Mouse (Mus musculus): ENCODE results near the gene Taf6l. TPM values are rescaled to one million over a fixed set of nuclear protein-coding genes. Genes with fewer than 3 reads are reported as not detected.

Taf6l gene
- polyA plus RNA-seq (2012; rRNA removed): 15.8 and 17.4 TPM in 2 replicates

GRCm38 (mm10) chr19:8786008-8786781 lies at the start of gene Taf6l:
TSS of gene Taf6l (minus strand) at chr19:8786417.
- DNase-seq (ENCODE audit: extremely low spot score in 1 of 2, low spot score in 1 of 2): peak; percentile 95 to 96

GRCm38 (mm10) chr19:8832971-8833370 lies 46.8 kb upstream of the Taf6l start:
- no peak for DNase-seq (ENCODE audit: extremely low spot score in 1 of 2, low spot score in 1 of 2)

GRCm38 (mm10) chr19:8831262-8831661 lies 45.0 kb upstream of the Taf6l start:
- no peak for DNase-seq (ENCODE audit: extremely low spot score in 1 of 2, low spot score in 1 of 2)

DNA sequence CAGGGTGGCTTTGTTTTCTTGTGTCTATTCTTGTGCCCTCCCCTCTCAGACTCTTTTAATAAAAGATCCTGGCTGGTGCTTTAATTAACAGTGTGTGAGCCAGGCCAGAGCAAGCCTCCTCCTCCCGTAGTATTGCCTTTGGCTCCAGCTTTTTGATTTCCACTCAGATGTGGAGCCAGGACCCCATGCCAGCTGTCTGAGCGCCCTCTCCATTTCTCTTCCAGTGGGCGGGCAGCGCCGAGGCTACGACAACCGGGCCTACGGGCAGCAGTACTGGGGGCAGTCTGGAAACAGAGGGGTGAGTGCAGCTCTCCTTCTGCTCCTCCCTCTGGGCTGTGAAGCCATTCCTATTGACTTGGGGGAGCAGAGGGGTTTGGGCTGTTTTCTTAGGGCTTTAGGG lies 44.4 kb upstream of the Taf6l start:
- DNase-seq (ENCODE audit: extremely low spot score in 1 of 2, low spot score in 1 of 2): no peak

DNA sequence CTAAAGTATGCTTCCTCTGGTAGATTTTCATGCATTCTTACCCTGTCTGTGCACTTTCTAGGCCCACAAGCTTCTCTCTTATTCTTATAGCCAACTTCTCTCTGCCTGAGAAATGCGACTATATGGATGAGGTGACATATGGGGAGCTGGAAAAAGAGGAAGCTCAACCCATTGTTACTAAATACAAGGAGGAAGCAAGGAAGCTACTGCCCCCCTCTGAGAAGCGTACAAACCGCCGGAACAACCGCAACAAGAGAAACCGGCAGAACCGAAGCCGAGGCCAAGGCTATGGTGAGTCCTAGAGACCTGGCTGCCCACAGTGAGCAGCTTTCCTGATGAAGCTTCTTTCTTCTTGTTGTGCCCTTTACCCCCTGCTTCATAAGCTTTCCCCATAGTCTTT lies 43.4 kb upstream of the Taf6l start, which contains the start of gene AC129217.1:
AC129217.1 (plus strand) TSS at position 114 of the 400 bp plus-strand sequence.
- DNase-seq (ENCODE audit: extremely low spot score in 1 of 2, low spot score in 1 of 2): no peak

DNA sequence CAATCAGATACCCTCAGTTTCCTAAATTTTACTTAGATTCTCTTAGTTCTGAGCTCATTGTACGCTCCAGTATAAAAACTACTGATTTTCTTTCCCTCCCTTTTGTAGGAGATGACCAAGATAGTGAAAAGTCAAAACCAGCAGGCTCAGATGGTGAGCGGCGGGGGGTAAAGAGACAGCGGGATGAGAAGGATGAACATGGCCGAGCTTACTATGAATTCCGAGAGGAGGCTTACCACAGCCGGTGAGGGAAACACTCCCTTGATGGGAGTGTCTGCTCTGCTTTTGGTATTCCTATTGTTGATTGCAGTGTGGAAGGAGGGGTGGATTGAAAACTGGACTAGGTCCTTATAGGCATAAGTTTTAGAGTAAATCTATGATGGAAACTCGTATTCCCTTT lies 36.5 kb upstream of the Taf6l start:
- no peak for DNase-seq (ENCODE audit: extremely low spot score in 1 of 2, low spot score in 1 of 2)

- DNase-seq (ENCODE audit: extremely low spot score in 1 of 2, low spot score in 1 of 2): no peak
Observed at GRCm38 (mm10) chr19:8821146-8821545, 34.9 kb upstream of the Taf6l start.

GRCm38 (mm10) chr19:8820424-8820956 lies 34.3 kb upstream of the Taf6l start:
- DNase-seq (ENCODE audit: extremely low spot score in 1 of 2, low spot score in 1 of 2): no peak

GRCm38 (mm10) chr19:8819596-8820423 lies 33.6 kb upstream of the Taf6l start, which contains the start of gene Hnrnpul2:
TSS of gene Hnrnpul2 (plus strand) at chr19:8820010.
- DNase-seq (ENCODE audit: extremely low spot score in 1 of 2, low spot score in 1 of 2): peak; percentile 97 to 99

- peak; percentile 98 to 99 for DNase-seq (ENCODE audit: extremely low spot score in 1 of 2, low spot score in 1 of 2)
Observed at GRCm38 (mm10) chr19:8818801-8819595, 32.8 kb upstream of the Taf6l start, which contains the start of gene Ttc9c. TSS of gene Ttc9c (minus strand) at chr19:8819333.

DNA sequence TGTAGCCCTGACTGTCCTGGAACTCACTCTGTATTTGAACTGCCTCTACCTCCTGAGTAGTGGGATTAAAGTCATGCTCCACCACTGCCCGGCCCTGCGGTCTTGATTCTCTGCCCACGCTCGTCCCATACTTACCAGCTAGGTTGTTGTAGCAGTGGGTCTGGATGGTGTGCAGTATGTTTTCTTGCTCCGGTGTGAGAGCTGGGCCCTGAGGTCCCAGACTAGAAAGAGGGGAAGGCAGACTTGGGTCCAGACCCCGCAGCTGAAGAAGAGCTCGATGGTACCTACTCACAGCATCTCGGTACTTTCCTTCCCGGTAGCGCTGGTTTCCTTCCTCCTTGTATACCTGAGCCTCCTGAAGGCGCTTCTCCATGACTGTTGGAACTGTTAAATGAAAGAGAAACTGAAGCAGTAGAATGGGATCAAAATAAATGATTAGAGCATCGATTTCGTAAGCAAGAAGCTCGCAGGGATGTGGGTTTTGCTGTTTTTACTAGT lies 32.1 kb upstream of the Taf6l start:
- no peak for DNase-seq (ENCODE audit: extremely low spot score in 1 of 2, low spot score in 1 of 2)

- DNase-seq (ENCODE audit: extremely low spot score in 1 of 2, low spot score in 1 of 2): no peak
Observed at GRCm38 (mm10) chr19:8817001-8817400, 30.8 kb upstream of the Taf6l start.

- no peak for DNase-seq (ENCODE audit: extremely low spot score in 1 of 2, low spot score in 1 of 2)
Observed at GRCm38 (mm10) chr19:8815812-8816211, 29.6 kb upstream of the Taf6l start.

GRCm38 (mm10) chr19:8806810-8807209 lies 20.6 kb upstream of the Taf6l start:
- DNase-seq (ENCODE audit: extremely low spot score in 1 of 2, low spot score in 1 of 2): no peak

- no peak for DNase-seq (ENCODE audit: extremely low spot score in 1 of 2, low spot score in 1 of 2)
Observed at GRCm38 (mm10) chr19:8803879-8804660, 17.9 kb upstream of the Taf6l start.

DNA sequence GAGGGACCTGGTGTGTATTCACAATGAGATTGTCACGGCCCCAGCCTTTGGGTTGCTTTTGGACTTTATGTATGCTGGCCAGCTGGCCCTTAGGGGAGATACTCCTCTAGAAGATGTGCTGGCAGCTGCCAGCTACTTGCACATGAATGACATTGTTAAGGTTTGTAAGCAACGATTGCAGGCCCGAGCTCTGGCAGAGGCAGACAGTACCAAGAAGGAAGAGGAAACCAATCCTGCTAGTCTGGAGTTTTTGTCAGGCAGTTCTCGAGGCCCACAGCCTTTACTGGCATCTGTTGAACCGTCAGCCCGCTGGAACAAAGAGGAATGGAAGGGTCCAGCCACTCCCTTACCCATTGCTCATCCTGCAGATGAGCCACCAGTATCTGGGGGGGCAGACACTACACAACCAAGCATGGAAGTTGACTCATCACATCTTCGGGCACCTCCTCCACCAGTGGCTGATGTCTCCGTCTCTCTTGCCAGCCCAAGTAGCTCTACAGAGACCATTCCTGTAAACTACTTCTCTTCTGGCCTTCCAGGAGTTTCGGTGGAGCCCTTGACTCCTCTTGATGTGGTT lies 17.1 kb upstream of the Taf6l start:
- no peak for DNase-seq (ENCODE audit: extremely low spot score in 1 of 2, low spot score in 1 of 2)

DNA sequence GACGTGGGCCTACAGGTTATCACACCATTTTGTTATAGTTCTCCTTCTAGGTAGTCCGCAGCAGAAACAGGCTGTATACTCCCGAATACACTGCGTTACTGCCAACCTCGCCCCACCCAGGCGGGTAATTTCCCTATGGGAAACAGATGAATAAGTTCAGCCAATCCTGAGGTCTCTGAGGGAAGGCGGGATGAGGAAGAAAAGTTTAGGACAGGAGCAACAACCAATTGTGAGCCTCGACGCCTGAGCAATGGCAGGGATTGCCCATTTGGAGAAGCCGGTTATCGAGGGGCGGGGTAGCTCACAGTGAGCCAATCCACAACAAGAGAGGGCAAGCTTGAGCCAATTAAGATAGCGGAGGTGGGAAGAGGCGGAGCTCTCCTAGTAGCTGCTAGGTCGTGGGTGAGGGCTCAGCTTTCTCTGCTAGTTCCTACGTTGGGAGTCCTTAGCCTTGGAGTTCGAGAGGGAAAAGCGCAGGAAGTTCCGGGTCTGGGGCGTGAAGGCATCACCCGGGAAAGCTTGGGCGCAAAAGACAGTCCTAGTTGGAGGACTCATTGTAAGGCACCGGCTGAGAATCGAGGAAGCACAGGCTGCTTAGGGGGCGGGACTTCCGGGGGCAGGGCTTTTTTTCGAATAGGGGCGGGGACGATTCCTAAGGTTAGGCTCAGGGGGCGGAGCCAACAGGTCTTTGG lies 16.1 kb upstream of the Taf6l start, which contains the start of gene Zbtb3:
Zbtb3 (plus strand) TSS at position 426 of the 692 bp plus-strand sequence.
- DNase-seq (ENCODE audit: extremely low spot score in 1 of 2, low spot score in 1 of 2): peak; percentile 97 to 99

GRCm38 (mm10) chr19:8798947-8799315 lies 12.7 kb upstream of the Taf6l start:
- DNase-seq (ENCODE audit: extremely low spot score in 1 of 2, low spot score in 1 of 2): no peak
